Mouse (Mus musculus) hematopoietic stem cell, adult 5-6 weeks (primary cell): ENCODE data around the gene Crot. TPM values are rescaled to one million over a fixed set of nuclear protein-coding genes. Genes with fewer than 3 reads are reported as not detected.
"Not testable (repeated sequence)": the region's sequence is repeated elsewhere in the genome, so short reads cannot be mapped to it uniquely, and the experiment has no call there.

Source experiments
- ATAC-seq, 2 experiments: fragments of 125-278 bp in 1 of 2; replicated peaks in 1 of 2; 2 replicates each; pipeline ENCODE4 v1.8.0; 2016 to 2017; ENCODE audit warnings: inconsistent platforms in 2 of 2, mild to moderate bottlenecking in 2 of 2, moderate number of reproducible peaks in 2 of 2, low read depth in 1 of 2, moderate TSS enrichment in 1 of 2; ENCODE audit not compliant: low FRiP score in 2 of 2, poor library complexity in 2 of 2, severe bottlenecking in 2 of 2, insufficient read depth in 1 of 2, low TSS enrichment in 1 of 2
- total RNA-seq: library from RNA; stranded (forward); fragments of 172-1452, 232-1000 nt; gene quantifications from 2 replicates; pipeline ENCODE4 v1.2.3, GENCODE M21; 2017

Gene Crot
- total RNA-seq, 1 experiment from 2014 or later = 80.4 TPM

- not testable (repeated sequence) for ATAC-seq
These were observed 55.9 kb downstream of the Crot start for GRCm38 (mm10) chr5:8941266-8941665.

GRCm38 (mm10) chr5:8937965-8938364, 59.2 kb downstream of the Crot start:
- ATAC-seq = peak; percentile 22 to 39; a peak in 2 of 4 replicates

- no peak for ATAC-seq
These were observed 68.7 kb downstream of the Crot start for GRCm38 (mm10) chr5:8928440-8928839.

DNA sequence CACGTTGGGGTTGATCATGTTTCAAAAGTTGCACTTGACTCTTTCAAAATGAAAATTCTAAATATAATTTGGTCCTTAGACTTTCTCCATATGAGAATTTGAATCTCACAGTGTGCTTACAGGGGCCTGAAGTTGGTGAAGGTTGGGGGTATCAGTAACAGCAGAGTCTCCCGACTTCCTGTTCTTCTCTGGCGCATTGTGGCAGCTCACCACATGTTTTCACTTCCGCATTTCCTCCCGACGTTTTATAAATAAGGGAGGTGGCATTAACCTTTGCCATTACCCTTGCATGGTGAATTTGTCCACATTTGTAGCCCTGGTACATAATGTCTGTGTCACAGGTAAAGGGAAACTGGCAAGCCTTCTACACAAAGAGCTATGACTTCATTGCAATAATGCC, 80.1 kb downstream of the Crot start:
- peak; percentile 97 to 99 for ATAC-seq

- no peak for ATAC-seq
These were observed 80.7 kb downstream of the Crot start for GRCm38 (mm10) chr5:8916400-8916799.

Other genes with a start within 250 kb of the Crot start
- 48.1 and 62.7 TPM in 2 replicates for gene Abcb1b, start 199.2 kb downstream of the Crot start, total RNA-seq
- gene Abcb4, start 103.6 kb downstream of the Crot start, total RNA-seq = 13.4 and 39.0 TPM in 2 replicates
- 13.3 and 23.6 TPM in 2 replicates for gene Tmem243, start 103.3 kb upstream of the Crot start, total RNA-seq
- gene Dmtf1, start 164.5 kb upstream of the Crot start, total RNA-seq = 78.0 and 86.6 TPM in 2 replicates